Mouse (Mus musculus): ENCODE measurements around the gene Slc25a39. TPM values are rescaled to one million over a fixed set of nuclear protein-coding genes. Genes with fewer than 3 reads are reported as not detected.

The Slc25a39 gene
- polyA plus RNA-seq, 1 experiment from 2014 or later = 274 TPM

DNA sequence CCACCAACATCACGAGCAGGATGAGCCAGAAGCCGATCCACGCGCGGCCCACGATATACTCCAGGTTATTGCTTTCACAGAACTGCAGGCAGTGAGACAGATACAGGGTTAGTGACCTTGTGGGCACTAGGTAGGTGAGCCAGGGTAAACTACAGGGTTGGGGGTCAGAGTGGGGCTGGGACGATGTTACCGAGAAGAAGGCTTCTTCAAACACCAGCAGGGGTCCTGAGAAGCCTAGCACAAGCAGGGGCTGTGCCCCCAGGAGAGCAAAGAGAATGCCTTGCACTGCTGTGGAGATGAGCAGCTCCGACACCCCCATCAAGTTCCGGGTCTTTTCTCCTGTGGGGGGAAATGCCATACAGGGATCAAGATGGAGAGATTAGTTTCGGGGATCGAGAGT lies 51.6 kb downstream of the Slc25a39 start:
- H3K4me1 ChIP-seq (ENCODE audit: control insufficient read depth, insufficient read depth, low read length) = 0 out of 2 replicates have a peak, but pooled peaks cover 6% of the 10 kb centered on the region
- no peaks in the 10 kb centered on the region; the same call in 1 of the 2 replicates for H3K27me3 ChIP-seq (ENCODE audit: control insufficient read depth, insufficient read depth, low read length)
- H3K27ac ChIP-seq (ENCODE audit: low read depth, low read length) = no peak overlapping the region
- no peak overlapping the region for H3K4me2 ChIP-seq (replicated peaks; ENCODE audit: low read depth, low read length)
- no peak overlapping the region for H3K9ac ChIP-seq (ENCODE audit: low read depth, low read length)
- ATAC-seq (ENCODE audit: low FRiP score, low TSS enrichment) = no peak
- no peaks in the 10 kb centered on the region for H3K9me3 ChIP-seq (ENCODE audit: control insufficient read depth, low read length)
- no peaks in the 10 kb centered on the region for H3K36me3 ChIP-seq (ENCODE audit: control insufficient read depth, insufficient read depth, low read length)
- H3K4me3 ChIP-seq (ENCODE audit: low read length) = no peak overlapping the region
- whole genome bisulfite sequencing = 83% methylated on average over 12 of the region's 12 CpGs

DNA sequence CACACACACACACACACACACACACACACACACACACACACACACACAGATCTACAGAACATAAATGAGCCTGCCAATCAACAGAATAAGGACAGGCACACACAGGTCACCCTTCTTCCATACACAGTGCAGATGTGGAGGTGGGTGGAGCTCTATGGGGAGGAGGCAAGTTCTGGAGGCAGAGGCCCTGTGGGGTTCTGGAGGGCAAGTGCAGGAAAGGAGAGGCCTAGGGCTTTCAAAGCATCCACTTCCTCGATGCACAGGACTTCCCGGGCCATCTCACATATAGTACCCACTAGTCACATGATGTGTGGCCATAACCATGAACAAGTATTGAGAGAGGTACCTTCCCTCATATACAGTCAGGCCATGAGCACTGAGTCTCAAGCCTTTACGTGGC lies 52.2 kb downstream of the Slc25a39 start:
- Histone ChIP-seq H3K27me3 (ENCODE audit: control insufficient read depth, insufficient read depth, low read length) (no peaks in the 10 kb centered on the region; the same call in 1 of the 2 replicates), H3K36me3 (ENCODE audit: control insufficient read depth, insufficient read depth, low read length) (no peaks in the 10 kb centered on the region), H3K4me3 (ENCODE audit: low read length) (no peak overlapping the region), H3K27ac (ENCODE audit: low read depth, low read length) (no peak overlapping the region), H3K9ac (ENCODE audit: low read depth, low read length) (no peak overlapping the region), H3K4me1 (ENCODE audit: control insufficient read depth, insufficient read depth, low read length) (0 out of 2 replicates have a peak, but pooled peaks cover 6% of the 10 kb centered on the region), H3K9me3 (ENCODE audit: control insufficient read depth, low read length) (no peaks in the 10 kb centered on the region), H3K4me2 (replicated peaks; ENCODE audit: low read depth, low read length) (no peak overlapping the region)
- no peak for ATAC-seq (ENCODE audit: low FRiP score, low TSS enrichment)
- 83% methylated on average over 3 of the region's 3 CpGs for whole genome bisulfite sequencing

DNA sequence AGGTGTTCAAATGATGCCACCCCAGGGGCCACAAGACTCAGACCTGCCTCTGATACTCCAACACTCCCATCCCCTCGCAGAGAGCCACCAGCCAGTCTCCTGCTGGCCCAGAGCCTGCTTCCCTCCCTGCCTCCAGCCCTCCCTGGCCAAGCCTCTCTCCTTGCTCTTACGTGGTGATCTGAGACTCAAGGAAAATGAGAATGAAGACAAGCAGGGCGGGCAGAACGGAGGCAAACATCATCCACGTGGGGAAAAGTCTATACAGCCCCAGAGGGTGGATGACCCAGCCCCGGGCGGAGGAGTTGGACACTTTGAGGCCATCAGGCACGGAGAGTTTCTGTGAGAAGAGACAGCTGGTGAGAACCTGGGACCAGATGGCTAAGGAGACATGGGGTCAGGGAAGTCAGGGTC lies 54.7 kb downstream of the Slc25a39 start:
- H3K4me1 ChIP-seq (ENCODE audit: control insufficient read depth, insufficient read depth, low read length) = 0 out of 2 replicates have a peak, but pooled peaks cover 6% of the 10 kb centered on the region
- H3K4me3 ChIP-seq (ENCODE audit: low read length) = no peak overlapping the region
- ATAC-seq (ENCODE audit: low FRiP score, low TSS enrichment) = no peak; the same call in 1 of the 2 replicates
- WGBS = 19% methylated on average over 8 of the region's 8 CpGs
- no peak overlapping the region for H3K9ac ChIP-seq (ENCODE audit: low read depth, low read length)
- no peaks in the 10 kb centered on the region for H3K9me3 ChIP-seq (ENCODE audit: control insufficient read depth, low read length)
- H3K27ac ChIP-seq (ENCODE audit: low read depth, low read length) = no peak overlapping the region
- no peak overlapping the region for H3K4me2 ChIP-seq (replicated peaks; ENCODE audit: low read depth, low read length)
- H3K36me3 ChIP-seq (ENCODE audit: control insufficient read depth, insufficient read depth, low read length) = no peaks in the 10 kb centered on the region
- no peaks in the 10 kb centered on the region; the same call in 1 of the 2 replicates for H3K27me3 ChIP-seq (ENCODE audit: control insufficient read depth, insufficient read depth, low read length)

Small RNAs within 50 kb of the gene (microRNA-seq; reads per million reads assigned to microRNA genes)
- not detected for gene Mir6930

Other genes with a start within 250 kb of the Slc25a39 start
- gene Lsm12, start 222.7 kb downstream of the Slc25a39 start, polyA plus RNA-seq (2014; fragmentation: Nextera tagmentation; extraction: Ambion mirVana) = 93.9 and 106 TPM in 2 replicates
- 42.5 and 50.6 TPM in 2 replicates for gene G6pc3, start 218.3 kb downstream of the Slc25a39 start, polyA plus RNA-seq (2014; fragmentation: Nextera tagmentation; extraction: Ambion mirVana)
- gene Hdac5, start 177.8 kb downstream of the Slc25a39 start, polyA plus RNA-seq (2014; fragmentation: Nextera tagmentation; extraction: Ambion mirVana) = 21.6 and 29.1 TPM in 2 replicates
- gene BC030867, start 159.1 kb downstream of the Slc25a39 start, polyA plus RNA-seq (2014; fragmentation: Nextera tagmentation; extraction: Ambion mirVana) = 18.2 and 22.9 TPM in 2 replicates
- 0.09 TPM in 1 of 2 replicates, not detected in the other for gene Asb16, start 139.2 kb downstream of the Slc25a39 start, polyA plus RNA-seq (2014; fragmentation: Nextera tagmentation; extraction: Ambion mirVana)
- 41.6 and 54.2 TPM in 2 replicates for gene Tmub2, start 123.0 kb downstream of the Slc25a39 start, polyA plus RNA-seq (2014; fragmentation: Nextera tagmentation; extraction: Ambion mirVana)
- 15.2 and 18.6 TPM in 2 replicates for gene Atxn7l3, start 111.3 kb downstream of the Slc25a39 start, polyA plus RNA-seq (2014; fragmentation: Nextera tagmentation; extraction: Ambion mirVana)
- 86.5 and 105 TPM in 2 replicates for gene Ubtf, start 88.2 kb downstream of the Slc25a39 start, polyA plus RNA-seq (2014; fragmentation: Nextera tagmentation; extraction: Ambion mirVana)
- gene Slc4a1, start 41.7 kb downstream of the Slc25a39 start, polyA plus RNA-seq (2014; fragmentation: Nextera tagmentation; extraction: Ambion mirVana) = 3.0 and 3.3 TPM in 2 replicates
- gene Rundc3a, start 14.5 kb downstream of the Slc25a39 start, polyA plus RNA-seq (2014; fragmentation: Nextera tagmentation; extraction: Ambion mirVana) = 1.7 and 1.9 TPM in 2 replicates
- gene Grn, start 22.4 kb upstream of the Slc25a39 start, polyA plus RNA-seq (2014; fragmentation: Nextera tagmentation; extraction: Ambion mirVana) = 81.0 and 103 TPM in 2 replicates
- gene Fam171a2, start 39.7 kb upstream of the Slc25a39 start, polyA plus RNA-seq (2014; fragmentation: Nextera tagmentation; extraction: Ambion mirVana) = 12.3 and 14.7 TPM in 2 replicates
- 5.8 and 6.4 TPM in 2 replicates for gene Itga2b, start 62.2 kb upstream of the Slc25a39 start, polyA plus RNA-seq (2014; fragmentation: Nextera tagmentation; extraction: Ambion mirVana)
- 37.3 and 60.6 TPM in 2 replicates for gene Gpatch8, start 148.4 kb upstream of the Slc25a39 start, polyA plus RNA-seq (2014; fragmentation: Nextera tagmentation; extraction: Ambion mirVana)
- 5.7 and 8.3 TPM in 2 replicates for gene Gm11627, start 171.5 kb upstream of the Slc25a39 start, polyA plus RNA-seq (2014; fragmentation: Nextera tagmentation; extraction: Ambion mirVana)
- 41.7 and 49.7 TPM in 2 replicates for gene Fzd2, start 196.4 kb upstream of the Slc25a39 start, polyA plus RNA-seq (2014; fragmentation: Nextera tagmentation; extraction: Ambion mirVana)